Mouse (Mus musculus): Measurements from ENCODE around the gene Pjvk. TPM values are rescaled to one million over a fixed set of nuclear protein-coding genes. Genes with fewer than 3 reads are reported as not detected.

The Pjvk gene
- not detected in 2 replicates for polyA plus RNA-seq (2012; rRNA removed)

DNA sequence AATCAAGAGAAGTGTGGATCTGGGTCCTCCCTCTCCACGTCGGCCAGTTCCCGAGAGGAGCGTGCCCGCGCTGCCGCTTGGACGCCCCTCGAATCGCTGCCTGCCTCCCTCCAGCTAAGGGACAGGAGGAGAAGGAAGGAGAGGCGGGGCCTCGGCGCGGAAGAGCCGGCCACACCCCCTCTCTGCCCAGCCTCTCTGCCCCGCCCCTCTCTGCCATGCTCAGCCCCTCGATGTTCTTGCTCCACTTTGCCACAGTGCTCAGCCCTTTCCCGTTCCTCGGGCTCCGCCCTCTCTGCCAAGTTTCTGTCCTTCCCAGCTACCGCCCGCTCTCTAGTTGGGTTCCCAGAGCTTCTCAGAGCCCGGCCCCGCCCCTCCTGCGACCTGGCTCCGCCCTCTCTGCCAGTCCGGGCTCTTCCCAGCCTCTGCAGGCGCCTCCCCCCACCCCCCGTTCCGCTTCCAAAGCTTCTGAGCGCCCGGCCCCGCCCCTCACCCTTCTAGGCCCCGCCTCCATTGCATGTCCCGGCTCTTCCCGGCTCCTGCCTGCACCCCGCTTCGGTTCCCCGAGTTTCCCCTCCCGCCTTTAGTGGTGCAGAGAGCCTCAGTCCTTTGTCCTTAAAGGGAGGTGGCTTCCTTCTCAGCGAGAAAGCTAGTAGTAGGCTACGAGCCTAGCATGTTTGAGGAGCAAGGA lies at the start of gene Pjvk, which contains the start of gene Prkra:
TSS of gene Pjvk (plus strand) at position 594 of the 688 bp plus-strand sequence.
TSS of gene Prkra (minus strand) at position 133 of the 688 bp plus-strand sequence.
- Histone ChIP-seq H3K27me3 (ENCODE audit: control insufficient read depth, insufficient read depth, low read length) (no peaks in the 10 kb centered on the region), H3K4me1 (ENCODE audit: control insufficient read depth, insufficient read depth, insufficient read length, low read length) (no peaks in the 10 kb centered on the region), H3K36me3 (ENCODE audit: control insufficient read depth, insufficient read depth, low read length) (0 out of 2 replicates have a peak, but pooled peaks cover 2% of the 10 kb centered on the region), H3K27ac (ENCODE audit: insufficient read depth, low read depth, low read length) (peak within 1 kb of the TSS; percentile 68), H3K4me3 (ENCODE audit: low read depth, low read length) (peak within 1 kb of the TSS; percentile 92)
- WGBS: under 1% methylated on average over 40 of the region's 42 CpGs
- TF ChIP-seq CTCF (IDR thresholded peaks at IDR 0.05; ENCODE audit: extremely low read depth, insufficient read length, insufficient replicate concordance, low read depth, low read length): no peak
- TF ChIP-seq POLR2A (IDR thresholded peaks at IDR 0.05; ENCODE audit: low read depth, low read length): peak; percentile 63

- no peak overlapping the region for H3K4me3 ChIP-seq (ENCODE audit: low read depth, low read length)
- H3K36me3 ChIP-seq (ENCODE audit: control insufficient read depth, insufficient read depth, low read length): peaks cover 11% of the 10 kb centered on the region
- TF ChIP-seq POLR2A (IDR thresholded peaks at IDR 0.05; ENCODE audit: low read depth, low read length): no peak
- peak; percentile 67; the same call in 1 of the 2 replicates for TF ChIP-seq CTCF (IDR thresholded peaks at IDR 0.05; ENCODE audit: extremely low read depth, insufficient read length, insufficient replicate concordance, low read depth, low read length)
- no peak overlapping the region for H3K27ac ChIP-seq (ENCODE audit: insufficient read depth, low read depth, low read length)
- no peaks in the 10 kb centered on the region for H3K4me1 ChIP-seq (ENCODE audit: control insufficient read depth, insufficient read depth, insufficient read length, low read length)
- no peaks in the 10 kb centered on the region for H3K27me3 ChIP-seq (ENCODE audit: control insufficient read depth, insufficient read depth, low read length)
- WGBS: 61% methylated on average over 5 of the region's 5 CpGs
These were observed 49.1 kb upstream of the Pjvk start for GRCm38 (mm10) chr2:76599214-76599613.

DNA sequence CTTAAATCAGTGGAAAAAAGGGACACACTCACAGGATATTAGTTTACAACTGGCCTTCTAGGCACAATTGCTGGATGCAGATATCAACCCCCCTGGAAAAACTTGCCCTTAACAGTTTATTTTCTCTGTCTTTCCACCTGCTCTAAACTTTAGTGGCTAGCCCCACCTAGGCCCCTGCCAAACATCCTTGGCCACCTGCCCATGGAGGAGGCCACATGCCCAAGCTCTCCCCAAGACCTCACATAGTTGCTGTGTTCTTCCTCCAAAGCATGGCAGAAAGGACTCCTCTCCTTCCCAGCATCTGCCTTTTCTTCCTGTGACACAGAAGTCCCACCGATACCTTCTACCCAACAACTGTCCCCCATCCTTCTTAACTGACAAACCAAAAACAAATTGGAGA lies 46.0 kb upstream of the Pjvk start:
- H3K36me3 ChIP-seq (ENCODE audit: control insufficient read depth, insufficient read depth, low read length): 0 out of 2 replicates have a peak, but pooled peaks cover 2% of the 10 kb centered on the region
- H3K4me1 ChIP-seq (ENCODE audit: control insufficient read depth, insufficient read depth, insufficient read length, low read length): no peaks in the 10 kb centered on the region
- no peaks in the 10 kb centered on the region for H3K27me3 ChIP-seq (ENCODE audit: control insufficient read depth, insufficient read depth, low read length)
- no peak overlapping the region for H3K27ac ChIP-seq (ENCODE audit: insufficient read depth, low read depth, low read length)
- 98% methylated on average over 1 of the region's 1 CpGs for WGBS
- no peak overlapping the region for H3K4me3 ChIP-seq (ENCODE audit: low read depth, low read length)
- no peak for TF ChIP-seq POLR2A (IDR thresholded peaks at IDR 0.05; ENCODE audit: low read depth, low read length)
- no peak for TF ChIP-seq CTCF (IDR thresholded peaks at IDR 0.05; ENCODE audit: extremely low read depth, insufficient read length, insufficient replicate concordance, low read depth, low read length)

GRCm38 (mm10) chr2:76606704-76607103 lies 41.6 kb upstream of the Pjvk start:
- Histone ChIP-seq H3K36me3 (ENCODE audit: control insufficient read depth, insufficient read depth, low read length) (no peaks in the 10 kb centered on the region), H3K4me1 (ENCODE audit: control insufficient read depth, insufficient read depth, insufficient read length, low read length) (no peaks in the 10 kb centered on the region; the same call in 1 of the 2 replicates), H3K4me3 (ENCODE audit: low read depth, low read length) (no peak overlapping the region), H3K27me3 (ENCODE audit: control insufficient read depth, insufficient read depth, low read length) (no peaks in the 10 kb centered on the region), H3K27ac (ENCODE audit: insufficient read depth, low read depth, low read length) (no peak overlapping the region)
- TF ChIP-seq POLR2A (IDR thresholded peaks at IDR 0.05; ENCODE audit: low read depth, low read length) (no peak), CTCF (IDR thresholded peaks at IDR 0.05; ENCODE audit: extremely low read depth, insufficient read length, insufficient replicate concordance, low read depth, low read length) (no peak)
- WGBS: 85% methylated on average over 3 of the region's 3 CpGs

DNA sequence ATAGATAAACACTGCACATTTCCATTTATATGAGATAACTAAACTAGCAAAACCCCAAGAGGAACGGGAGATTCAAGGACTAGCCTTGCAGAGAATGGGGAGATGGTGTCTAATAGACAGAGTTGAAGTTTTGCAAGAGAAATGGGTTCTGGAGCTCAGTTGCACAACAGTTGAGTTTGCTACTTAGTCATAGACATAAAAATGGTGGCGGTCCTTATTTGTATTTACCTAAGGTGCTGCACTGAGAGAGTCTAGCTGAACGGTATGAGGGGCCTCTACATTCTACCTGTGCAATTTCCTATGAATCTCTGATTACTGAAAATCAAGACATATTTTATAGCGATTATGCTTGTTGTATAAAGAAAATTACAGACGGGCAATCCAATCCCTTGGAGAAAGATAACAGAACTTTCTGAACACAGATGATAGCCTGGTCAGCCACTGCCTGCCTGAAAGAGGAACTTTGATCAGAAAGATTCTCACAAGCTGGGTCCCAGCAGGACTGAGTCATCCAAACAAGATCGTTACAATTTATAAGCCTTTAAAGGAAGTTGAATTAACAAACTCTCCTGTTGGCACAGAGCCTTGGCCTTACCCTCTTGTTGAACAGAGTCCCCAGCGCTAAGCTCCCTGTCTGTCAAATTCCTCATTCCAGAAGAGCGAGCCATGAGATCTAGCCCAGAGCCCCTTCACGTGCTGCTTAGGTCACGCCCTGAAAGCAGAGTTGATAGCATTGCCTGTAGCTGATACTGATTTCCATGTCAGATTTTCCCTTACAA lies 37.8 kb upstream of the Pjvk start:
- Histone ChIP-seq H3K36me3 (ENCODE audit: control insufficient read depth, insufficient read depth, low read length) (no peaks in the 10 kb centered on the region), H3K4me1 (ENCODE audit: control insufficient read depth, insufficient read depth, insufficient read length, low read length) (peaks cover 2% of the 10 kb centered on the region; the same call in 1 of the 2 replicates), H3K4me3 (ENCODE audit: low read depth, low read length) (no peak overlapping the region), H3K27ac (ENCODE audit: insufficient read depth, low read depth, low read length) (peak overlapping the region; percentile 62), H3K27me3 (ENCODE audit: control insufficient read depth, insufficient read depth, low read length) (no peaks in the 10 kb centered on the region)
- no peak for TF ChIP-seq POLR2A (IDR thresholded peaks at IDR 0.05; ENCODE audit: low read depth, low read length)
- no peak for TF ChIP-seq CTCF (IDR thresholded peaks at IDR 0.05; ENCODE audit: extremely low read depth, insufficient read length, insufficient replicate concordance, low read depth, low read length)
- 21% methylated on average over 10 of the region's 10 CpGs for WGBS

- no peak for TF ChIP-seq CTCF (IDR thresholded peaks at IDR 0.05; ENCODE audit: extremely low read depth, insufficient read length, insufficient replicate concordance, low read depth, low read length)
- TF ChIP-seq POLR2A (IDR thresholded peaks at IDR 0.05; ENCODE audit: low read depth, low read length): no peak
- H3K4me1 ChIP-seq (ENCODE audit: control insufficient read depth, insufficient read depth, insufficient read length, low read length): peaks cover 2% of the 10 kb centered on the region; the same call in 1 of the 2 replicates
- WGBS: 57% methylated on average over 3 of the region's 3 CpGs
These were observed 36.3 kb upstream of the Pjvk start for GRCm38 (mm10) chr2:76611996-76612395.

GRCm38 (mm10) chr2:76618078-76618477 lies 30.2 kb upstream of the Pjvk start:
- TF ChIP-seq CTCF (IDR thresholded peaks at IDR 0.05; ENCODE audit: extremely low read depth, insufficient read length, insufficient replicate concordance, low read depth, low read length): no peak
- no peak for TF ChIP-seq POLR2A (IDR thresholded peaks at IDR 0.05; ENCODE audit: low read depth, low read length)
- Histone ChIP-seq H3K36me3 (ENCODE audit: control insufficient read depth, insufficient read depth, low read length) (no peaks in the 10 kb centered on the region), H3K4me1 (ENCODE audit: control insufficient read depth, insufficient read depth, insufficient read length, low read length) (peaks cover 10% of the 10 kb centered on the region; the same call in 1 of the 2 replicates), H3K27ac (ENCODE audit: insufficient read depth, low read depth, low read length) (no peak overlapping the region), H3K4me3 (ENCODE audit: low read depth, low read length) (no peak overlapping the region), H3K27me3 (ENCODE audit: control insufficient read depth, insufficient read depth, low read length) (no peaks in the 10 kb centered on the region)
- 7% methylated on average over 1 of the region's 1 CpGs for WGBS

More at GRCm38 (mm10) chr2:76611996-76612395, 36.3 kb upstream of the Pjvk start:
- H3K36me3 ChIP-seq (ENCODE audit: control insufficient read depth, insufficient read depth, low read length): no peaks in the 10 kb centered on the region
- no peaks in the 10 kb centered on the region for H3K27me3 ChIP-seq (ENCODE audit: control insufficient read depth, insufficient read depth, low read length)
- no peak overlapping the region for H3K4me3 ChIP-seq (ENCODE audit: low read depth, low read length)
- peak overlapping the region; percentile 46; the same call in 1 of the 2 replicates for H3K27ac ChIP-seq (ENCODE audit: insufficient read depth, low read depth, low read length)

All from small intestine, adult 2 months (tissue).